Mouse (Mus musculus) forebrain, postnatal 0 days (tissue): Measurements from ENCODE around the gene Camta1. TPM values are rescaled to one million over a fixed set of nuclear protein-coding genes. Genes with fewer than 3 reads are reported as not detected.

Experiments used
- ATAC-seq: fragments of 200-750 bp; cut with Nextera tagmentation; 2 replicates; pipeline ENCODE4 v1.8.0; 2017; ENCODE audit warnings: mild to moderate bottlenecking, moderate library complexity
- DNase-seq: peaks from one replicate; pipeline ENCODE4 v3.0.0-alpha.2; 2015
- H3K27ac ChIP-seq: fragments of 300-500 bp; sonication (generic); 2 replicates; pipeline ENCODE4 v1.5.1; 2014; ENCODE audit warnings: low read depth, mild to moderate bottlenecking, antibody characterized with exemption, low read length, moderate library complexity, mixed read lengths
- H3K27me3 ChIP-seq: fragments of 300-500 bp; sonication (generic); 2 replicates; pipeline ENCODE4 v1.6.1; 2014; ENCODE audit warnings: mild to moderate bottlenecking, low read length, mixed read lengths; ENCODE audit not compliant: insufficient read depth
- H3K36me3 ChIP-seq: fragments of 300-500 bp; sonication (generic); 2 replicates; pipeline ENCODE4 v1.6.1; 2014; ENCODE audit warnings: mild to moderate bottlenecking, moderate library complexity; ENCODE audit not compliant: insufficient read depth
- H3K4me1 ChIP-seq: fragments of 300-500 bp; sonication (generic); 2 replicates; pipeline ENCODE4 v1.6.1; 2014; ENCODE audit warnings: antibody characterized with exemption; ENCODE audit not compliant: insufficient read depth
- H3K4me2 ChIP-seq: fragments of 300-500 bp; sonication (generic); 2 replicates; pipeline ENCODE4 v1.6.1; 2014; ENCODE audit warnings: low read depth, mild to moderate bottlenecking, moderate library complexity
- H3K4me3 ChIP-seq: fragments of 300-500 bp; sonication (generic); 2 replicates; pipeline ENCODE4 v1.5.1; 2014; ENCODE audit warnings: low read depth, low read length, mixed read lengths
- H3K9ac ChIP-seq: fragments of 300-500 bp; sonication (generic); 2 replicates; pipeline ENCODE4 v1.6.1; 2014; ENCODE audit warnings: mild to moderate bottlenecking
- H3K9me3 ChIP-seq: fragments of 300-500 bp; sonication (generic); 2 replicates; pipeline ENCODE4 v1.6.1; 2016; ENCODE audit warnings: low read length
- CTCF ChIP-seq: sonication (generic); IDR thresholded peaks from 2 replicates; pipeline ENCODE4 v1.5.1; 2016; ENCODE audit warnings: antibody characterized with exemption, control low read depth, low read depth
- WGBS: fragments of 180-500 bp; shearing (Covaris S2); extraction: QIAGEN DNeasy Blood & Tissue Kit; methylation state at CpG from one replicate; pipeline ENCODE4 v1.1.7; 2014; 5-methylcytosine and 5-hydroxymethylcytosine counted together
- polyA plus RNA-seq: library from polyadenylated mRNA; unstranded; fragments of >200 nt; fragmentation: Nextera tagmentation; extraction: Ambion mirVana; gene quantifications from 2 replicates; pipeline ENCODE4 v1.2.1, GENCODE M21; 2015
- total RNA-seq: library from RNA; depleted of rRNA; stranded (reverse); fragments of >200 nt; gene quantifications from 2 replicates; pipeline ENCODE4 v1.2.3, GENCODE M21; 2014

Camta1 gene
- total and polyA plus RNA-seq, 2 experiments from 2014 or later = 87.4 to 131 TPM

GRCm38 (mm10) chr4:150907099-150907498 lies 954.6 kb downstream of the Camta1 start:
- no peak for DNase-seq
- WGBS = 95% methylated on average over 8 of the region's 8 CpGs
- Histone ChIP-seq H3K9ac (no peak overlapping the region), H3K27me3 (no peaks in the 10 kb centered on the region), H3K4me2 (no peak overlapping the region), H3K9me3 (no peaks in the 10 kb centered on the region), H3K27ac (no peak overlapping the region), H3K4me3 (no peak overlapping the region), H3K36me3 (peaks cover 43% of the 10 kb centered on the region), H3K4me1 (no peaks in the 10 kb centered on the region)
- TF ChIP-seq CTCF = no peak
- no peak for ATAC-seq

DNA sequence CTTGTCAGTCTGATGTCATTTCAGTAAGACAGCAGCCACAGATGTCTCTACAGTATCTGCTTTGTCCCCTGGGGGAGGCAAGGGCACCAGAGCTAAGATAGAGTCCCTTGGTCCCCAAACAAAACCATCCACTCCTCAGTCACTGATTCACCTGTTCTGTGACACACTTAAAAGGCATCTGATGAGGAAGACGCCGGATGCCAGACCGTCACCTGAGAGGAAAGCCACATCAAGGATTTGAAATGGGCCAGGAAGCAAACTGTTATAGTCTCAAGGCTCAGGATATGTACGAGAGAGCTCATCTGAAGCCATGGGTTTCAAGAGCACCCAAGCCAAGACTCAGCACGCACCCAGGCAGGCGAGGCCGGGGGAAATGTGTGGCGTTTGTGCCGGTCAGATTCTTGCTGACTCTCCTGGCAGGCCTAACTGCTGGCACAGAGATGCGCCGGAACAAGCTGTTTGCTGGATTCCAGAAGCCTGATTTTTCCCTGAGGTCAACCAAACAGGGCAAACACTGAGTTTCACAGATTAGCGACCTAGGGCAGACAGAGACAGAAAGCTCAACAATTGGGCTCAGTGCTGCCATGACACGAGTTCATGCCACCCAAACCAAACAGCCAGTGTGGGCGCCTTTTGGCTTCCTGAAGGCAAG lies 958.5 kb downstream of the Camta1 start:
- Histone ChIP-seq H3K27ac (no peak overlapping the region), H3K36me3 (peaks cover 70% of the 10 kb centered on the region), H3K4me2 (no peak overlapping the region), H3K9ac (no peak overlapping the region), H3K4me3 (no peak overlapping the region), H3K27me3 (no peaks in the 10 kb centered on the region), H3K4me1 (no peaks in the 10 kb centered on the region), H3K9me3 (no peaks in the 10 kb centered on the region)
- no peak for TF ChIP-seq CTCF
- no peak for ATAC-seq
- DNase-seq = no peak
- 94% methylated on average over 14 of the region's 14 CpGs for WGBS

GRCm38 (mm10) chr4:150902062-150902461 lies 959.6 kb downstream of the Camta1 start:
- H3K9ac ChIP-seq = no peak overlapping the region
- ATAC-seq (no peak), DNase-seq (no peak)
- no peak overlapping the region for H3K4me3 ChIP-seq
- no peak overlapping the region for H3K4me2 ChIP-seq
- H3K9me3 ChIP-seq = no peaks in the 10 kb centered on the region
- TF ChIP-seq CTCF = no peak
- H3K36me3 ChIP-seq = peaks cover 74% of the 10 kb centered on the region
- WGBS = 96% methylated on average over 12 of the region's 12 CpGs
- H3K4me1 ChIP-seq = no peaks in the 10 kb centered on the region
- no peak overlapping the region for H3K27ac ChIP-seq
- H3K27me3 ChIP-seq = no peaks in the 10 kb centered on the region

GRCm38 (mm10) chr4:150901651-150902050 lies 960.0 kb downstream of the Camta1 start:
- Histone ChIP-seq H3K4me2 (no peak overlapping the region), H3K27me3 (no peaks in the 10 kb centered on the region), H3K36me3 (peaks cover 73% of the 10 kb centered on the region), H3K27ac (no peak overlapping the region), H3K9me3 (no peaks in the 10 kb centered on the region), H3K4me1 (no peaks in the 10 kb centered on the region), H3K4me3 (no peak overlapping the region), H3K9ac (no peak overlapping the region)
- no peak for ATAC-seq
- peak; percentile 68 for DNase-seq
- peak; percentile 87 for TF ChIP-seq CTCF
- WGBS = 50% methylated on average over 9 of the region's 9 CpGs

GRCm38 (mm10) chr4:150900486-150900885 lies 961.2 kb downstream of the Camta1 start:
- Histone ChIP-seq H3K4me2 (no peak overlapping the region), H3K27ac (no peak overlapping the region), H3K9ac (no peak overlapping the region), H3K4me1 (no peaks in the 10 kb centered on the region), H3K9me3 (no peaks in the 10 kb centered on the region), H3K4me3 (no peak overlapping the region), H3K27me3 (no peaks in the 10 kb centered on the region), H3K36me3 (peaks cover 76% of the 10 kb centered on the region)
- ATAC-seq (no peak), DNase-seq (no peak)
- 95% methylated on average over 13 of the region's 13 CpGs for WGBS
- no peak for TF ChIP-seq CTCF

DNA sequence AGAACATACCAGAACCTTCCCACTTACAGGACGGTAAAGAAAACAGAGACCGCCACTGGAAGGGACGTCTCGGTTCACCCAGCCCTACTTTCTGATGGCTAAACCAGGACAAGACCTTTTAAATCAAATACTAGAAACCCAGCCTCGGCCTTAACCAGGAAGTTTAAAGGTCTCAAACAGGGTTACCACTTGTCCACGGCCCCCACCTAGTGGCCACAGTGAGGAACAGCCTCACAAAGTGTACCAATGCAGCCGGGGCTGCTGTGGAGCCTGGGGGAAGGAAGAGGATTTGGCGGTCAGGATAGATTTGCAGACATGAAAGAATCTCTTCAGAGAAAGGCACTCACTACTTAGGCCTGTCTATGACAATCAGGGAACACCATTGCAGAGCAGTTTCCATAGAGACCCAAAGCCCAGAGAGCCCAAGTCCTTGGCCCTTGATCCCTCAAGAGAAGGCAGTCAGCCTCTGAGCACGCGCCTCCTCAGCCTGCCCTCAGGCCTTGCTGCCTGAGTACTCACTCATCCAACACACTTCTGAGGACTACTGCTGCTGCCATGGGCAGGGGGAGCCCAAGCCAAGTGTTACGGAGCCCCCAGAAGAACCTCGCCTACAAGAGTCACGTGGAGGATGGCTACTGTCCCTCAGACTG lies 962.8 kb downstream of the Camta1 start:
- no peak overlapping the region for H3K27ac ChIP-seq
- TF ChIP-seq CTCF = peak; percentile 95
- ATAC-seq = peak; percentile 63
- WGBS = 61% methylated on average over 13 of the region's 13 CpGs
- H3K9me3 ChIP-seq = no peaks in the 10 kb centered on the region
- DNase-seq = peak; percentile 73
- peaks cover 66% of the 10 kb centered on the region for H3K36me3 ChIP-seq
- no peaks in the 10 kb centered on the region for H3K4me1 ChIP-seq
- no peak overlapping the region for H3K4me2 ChIP-seq
- no peak overlapping the region for H3K9ac ChIP-seq
- no peak overlapping the region for H3K4me3 ChIP-seq
- H3K27me3 ChIP-seq = no peaks in the 10 kb centered on the region

DNA sequence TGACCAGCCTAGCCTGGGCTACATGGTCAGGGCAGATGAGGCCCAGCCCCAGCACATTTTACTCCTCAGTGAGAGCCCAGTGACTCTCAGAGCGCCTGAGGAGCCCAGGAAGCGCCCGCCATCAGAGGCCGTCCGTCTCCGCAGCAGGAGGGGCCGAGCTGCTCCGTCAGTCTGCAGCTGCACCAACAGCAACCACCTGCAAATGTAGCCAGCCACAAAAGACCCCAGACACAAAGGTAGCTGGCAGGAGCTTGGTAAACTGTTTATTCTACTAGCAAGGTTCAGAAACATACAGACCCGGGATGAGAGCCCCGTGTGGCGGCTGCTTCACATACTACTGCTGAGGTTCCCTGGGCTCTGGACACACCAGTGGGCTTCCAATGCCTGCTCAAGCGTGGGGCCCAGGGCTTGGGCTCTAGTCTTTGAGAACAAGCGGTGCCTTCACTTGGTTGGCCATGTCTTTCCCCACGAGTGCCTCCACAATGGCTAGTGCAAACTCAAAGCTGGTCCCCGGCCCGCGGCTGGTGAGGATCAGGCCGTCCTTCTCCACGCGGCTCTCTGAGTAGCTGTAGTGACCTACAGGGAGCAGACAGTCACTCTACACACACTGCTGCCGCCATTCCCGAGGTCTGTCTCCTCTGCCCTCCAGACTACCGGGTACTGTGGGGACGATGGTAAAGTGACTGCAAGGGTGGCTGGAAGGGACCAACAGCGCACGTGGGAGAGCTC lies 964.6 kb downstream of the Camta1 start:
- Histone ChIP-seq H3K27ac (no peak overlapping the region), H3K9ac (no peak overlapping the region), H3K36me3 (peaks cover 49% of the 10 kb centered on the region), H3K27me3 (no peaks in the 10 kb centered on the region), H3K4me1 (no peaks in the 10 kb centered on the region), H3K9me3 (no peaks in the 10 kb centered on the region), H3K4me3 (no peak overlapping the region), H3K4me2 (no peak overlapping the region)
- TF ChIP-seq CTCF = no peak
- DNase-seq (no peak), ATAC-seq (no peak)
- WGBS = 94% methylated on average over 26 of the region's 26 CpGs
